Comparison of ENCODE assay signal across 8 mouse cellular contexts in the genomic region with DNA sequence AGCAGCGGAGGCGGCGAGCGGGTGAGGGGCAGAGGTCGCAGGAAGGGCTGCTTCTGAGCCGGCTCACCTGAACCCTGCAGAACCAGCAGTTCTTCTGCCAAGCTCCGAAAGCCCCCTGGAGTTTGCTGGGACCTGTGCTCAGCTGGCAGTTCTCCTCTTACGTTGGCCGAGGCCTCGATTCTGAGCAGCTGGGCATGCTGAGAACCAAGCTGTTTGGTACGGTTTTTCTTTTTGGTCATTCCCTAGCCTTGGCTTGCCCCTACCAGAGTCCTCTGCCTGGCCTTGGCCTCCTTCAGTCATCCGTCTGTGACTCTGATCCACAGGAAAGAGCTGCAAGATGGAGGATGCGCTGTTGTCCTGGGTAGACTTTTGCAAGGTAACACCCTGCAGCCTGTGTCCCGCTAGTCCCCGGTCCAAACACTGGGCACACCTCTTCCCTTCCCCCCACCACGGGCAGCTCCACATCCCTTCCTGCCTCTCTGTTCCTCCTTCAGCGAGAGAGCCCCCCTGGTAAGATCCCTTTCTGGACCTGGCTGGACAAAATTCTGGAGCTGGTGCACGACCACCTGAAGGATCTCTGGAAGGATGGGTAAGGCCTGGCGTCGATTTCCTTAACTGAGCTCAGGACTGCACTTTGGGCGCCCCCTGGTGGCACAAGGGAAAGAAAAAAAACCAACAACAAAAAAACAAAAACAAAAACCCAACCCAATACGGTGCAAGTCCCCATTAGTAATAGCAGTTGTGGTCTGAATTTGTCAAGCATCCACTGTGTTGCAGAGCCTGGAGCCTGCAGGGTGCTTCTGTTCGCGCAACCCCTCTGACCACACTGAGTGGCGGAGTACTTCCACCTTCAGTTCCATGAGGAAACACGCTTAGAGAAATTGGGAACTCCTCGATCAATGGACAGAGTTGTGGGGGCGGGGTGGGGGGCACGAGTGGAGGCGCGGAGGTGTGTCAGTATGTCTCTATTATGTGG. TPM values are rescaled to one million over a fixed set of nuclear protein-coding genes. Genes with fewer than 3 reads are reported as not detected.
DNase-seq lines count a peak whose midpoint lies in the region; ATAC-seq and TF ChIP-seq lines count a peak whose summit lies in the region.

No protein-coding gene starts in this region.

- intact Hi-C loops in heart, adult 2 months (cut with DNase I) = loop anchor here (1.0 to 10.0 kb wide), 2 partner anchors 71 to 149 kb away; no protein-coding TSS in a partner anchor

- DNase-seq in heart, adult 2 months = peak; percentile 57 to 76
- DNase-seq in adrenal gland, postnatal 10 days = peak; percentile 78
- peak; percentile 88 for DNase-seq in embryo, embryonic 10.5 days (ENCODE audit: low spot score)
- DNase-seq in heart, adult 8-10 months (ENCODE audit: low spot score) = peak; percentile 63
- peak; percentile 48 to 69 for DNase-seq in layer of hippocampus, postnatal 14 days (ENCODE audit: low spot score in 2 of 2)
- peak; percentile 80 for DNase-seq in lung, postnatal 36 days
- DNase-seq in right cerebral cortex, postnatal 36 days (ENCODE audit: low spot score in 2 of 2) = peak; percentile 30 to 38

- H3K27me3 ChIP-seq in heart, adult 2 months (ENCODE audit: control insufficient read depth, insufficient read depth, low read length) = no peaks in the 10 kb centered on the region
- H3K27me3 ChIP-seq in heart, embryonic 11.5 days (ENCODE audit: control insufficient read depth, insufficient read depth, low read length) = no peaks in the 10 kb centered on the region

- no peak overlapping the region for H3K4me3 ChIP-seq in heart, adult 2 months
- no peak overlapping the region for H3K4me3 ChIP-seq in heart, embryonic 11.5 days (ENCODE audit: low read depth, low read length)

- peak; percentile 86 for TF ChIP-seq CTCF in heart, adult 2 months (IDR thresholded peaks at IDR 0.05)

- no peak overlapping the region for H3K27ac ChIP-seq in heart, adult 2 months
- no peak overlapping the region for H3K27ac ChIP-seq in heart, embryonic 11.5 days (ENCODE audit: low read depth, low read length)

- ATAC-seq in heart, embryonic 11.5 days (replicated peaks; ENCODE audit: insufficient number of reproducible peaks, low FRiP score, low TSS enrichment) = no peak

- no peaks in the 10 kb centered on the region for H3K9me3 ChIP-seq in heart, embryonic 11.5 days (replicated peaks; ENCODE audit: control insufficient read depth, low read length)

- TF ChIP-seq POLR2A in heart, adult 2 months (IDR thresholded peaks at IDR 0.05; ENCODE audit: insufficient read depth, low read depth, low read length) = no peak

- no peak overlapping the region for H3K4me2 ChIP-seq in heart, embryonic 11.5 days

- WGBS in heart, adult 2 months = 62% methylated on average over 31 of the region's 31 CpGs
- 62% methylated on average over 31 of the region's 31 CpGs for WGBS in heart, embryonic 11.5 days (ENCODE audit: insufficient replicate concordance)

- no peak overlapping the region for H3K9ac ChIP-seq in heart, adult 2 months (ENCODE audit: low read depth, low read length)
- no peak overlapping the region for H3K9ac ChIP-seq in heart, embryonic 11.5 days (ENCODE audit: low read depth, low read length)

- 0 out of 2 replicates have a peak, but pooled peaks have one; percentile 32 for TF ChIP-seq EP300 in heart, adult 2 months (IDR thresholded peaks at IDR 0.05; ENCODE audit: insufficient read depth, low read depth, low read length)

- H3K36me3 ChIP-seq in heart, adult 2 months (ENCODE audit: control insufficient read depth, insufficient read depth, low read length) = no peaks in the 10 kb centered on the region
- H3K36me3 ChIP-seq in heart, embryonic 11.5 days (ENCODE audit: control insufficient read depth, insufficient read depth, low read length) = peaks cover 17% of the 10 kb centered on the region

- no peaks in the 10 kb centered on the region for H3K79me2 ChIP-seq in heart, adult 2 months (replicated peaks; ENCODE audit: control insufficient read depth, insufficient read depth, low read length)

- H3K4me1 ChIP-seq in heart, adult 2 months (ENCODE audit: control insufficient read depth, insufficient read depth, low read length) = no peaks in the 10 kb centered on the region
- no peaks in the 10 kb centered on the region for H3K4me1 ChIP-seq in heart, embryonic 11.5 days (ENCODE audit: control insufficient read depth, insufficient read depth, low read length)

RNA-seq across cellular contexts. Expression of gene Stat2, which starts 13.5 kb away (rescaled TPM):
- total RNA-seq in heart, adult 2 months (2021) = 10 to 100 TPM in 1 of 2 experiments, 1 to 10 TPM in 1; 7.3 to 12.2 TPM
- polyA plus RNA-seq in heart, adult 2 months (2012; rRNA removed) = 11.0 and 17.5 TPM in 2 replicates
- 8.6 and 11.0 TPM in 2 replicates for polyA plus RNA-seq in heart, embryonic 11.5 days (2014; fragmentation: Nextera tagmentation; extraction: Ambion mirVana)
- total RNA-seq in adrenal gland, postnatal 10 days (2021) = 10 to 100 TPM; 17.4 to 27.5 TPM
- 1 to 10 TPM; 7.1 to 9.5 (median 8.6) TPM for total RNA-seq in heart, adult 8-10 months (2022)
- total RNA-seq in layer of hippocampus, postnatal 14 days (2021) = 10 to 100 TPM; 29.2 to 30.3 TPM

RNA-seq across cellular contexts. Expression of gene Il23a, which starts 14.7 kb away (rescaled TPM):
- total RNA-seq in heart, adult 2 months (2021) = under 1 TPM in 1 of 2 experiments, not detected in 1; 0.16 TPM
- 0.12 TPM in 1 of 2 replicates, not detected in the other for polyA plus RNA-seq in heart, adult 2 months (2012; rRNA removed)
- polyA plus RNA-seq in heart, embryonic 11.5 days (2014; fragmentation: Nextera tagmentation; extraction: Ambion mirVana) = 0.86 and 0.89 TPM in 2 replicates
- total RNA-seq in adrenal gland, postnatal 10 days (2021) = under 1 TPM in 1 of 2 experiments, not detected in 1; 0.27 TPM
- total RNA-seq in heart, adult 8-10 months (2022) = under 1 TPM in 1 of 4 experiments, not detected in 3; 0.38 TPM
- total RNA-seq in layer of hippocampus, postnatal 14 days (2021) = 1 to 10 TPM; 2.4 to 3.2 TPM

RNA-seq across cellular contexts. Expression of gene Apof, which starts 15.4 kb away (rescaled TPM):
- not detected for total RNA-seq in heart, adult 2 months (2021)
- 0.18 TPM in 1 of 2 replicates, not detected in the other for polyA plus RNA-seq in heart, adult 2 months (2012; rRNA removed)
- polyA plus RNA-seq in heart, embryonic 11.5 days (2014; fragmentation: Nextera tagmentation; extraction: Ambion mirVana) = 0.49 TPM in 1 of 2 replicates, not detected in the other
- total RNA-seq in adrenal gland, postnatal 10 days (2021) = 100 to 1,000 TPM in 1 of 2 experiments, 10 to 100 TPM in 1; 78.0 to 183 TPM
- not detected for total RNA-seq in heart, adult 8-10 months (2022)
- not detected for total RNA-seq in layer of hippocampus, postnatal 14 days (2021)

RNA-seq across cellular contexts. Expression of gene Pan2, which starts 19.2 kb away (rescaled TPM):
- 1 to 10 TPM; 6.5 to 6.9 TPM for total RNA-seq in heart, adult 2 months (2021)
- polyA plus RNA-seq in heart, adult 2 months (2012; rRNA removed) = 15.2 and 19.8 TPM in 2 replicates
- 25.9 and 27.7 TPM in 2 replicates for polyA plus RNA-seq in heart, embryonic 11.5 days (2014; fragmentation: Nextera tagmentation; extraction: Ambion mirVana)
- 10 to 100 TPM; 24.0 to 32.8 TPM for total RNA-seq in adrenal gland, postnatal 10 days (2021)
- 1 to 10 TPM; 6.1 to 7.1 (median 6.5) TPM for total RNA-seq in heart, adult 8-10 months (2022)
- 10 to 100 TPM; 15.1 to 15.4 TPM for total RNA-seq in layer of hippocampus, postnatal 14 days (2021)

RNA-seq across cellular contexts. Expression of gene Apon, which starts 30.0 kb away (rescaled TPM):
- not detected for total RNA-seq in heart, adult 2 months (2021)
- polyA plus RNA-seq in heart, adult 2 months (2012; rRNA removed) = 0.18 TPM in 1 of 2 replicates, not detected in the other
- 0.24 TPM in 1 of 2 replicates, not detected in the other for polyA plus RNA-seq in heart, embryonic 11.5 days (2014; fragmentation: Nextera tagmentation; extraction: Ambion mirVana)
- 10 to 100 TPM in 1 of 2 experiments, 1 to 10 TPM in 1; 7.4 to 17.5 TPM for total RNA-seq in adrenal gland, postnatal 10 days (2021)
- not detected for total RNA-seq in heart, adult 8-10 months (2022)
- not detected for total RNA-seq in layer of hippocampus, postnatal 14 days (2021)

Comparison
In these comparisons a context has a peak if more than half of its experiments do, and no peak if none do; other contexts are left out.
1. DNase-seq: peak in every context shown above with its lines; median percentile 88 in embryo, embryonic 10.5 days; 80 in lung, postnatal 36 days; 78 in adrenal gland, postnatal 10 days; 66 in heart, adult 2 months; 63 in heart, adult 8-10 months; 58 in layer of hippocampus, postnatal 14 days; 34 in right cerebral cortex, postnatal 36 days.
2. RNA of gene Apof, which starts 15.4 kb away (total RNA-seq): 78.0 to 183 TPM in adrenal gland, postnatal 10 days; not detected in heart, adult 8-10 months, not detected in layer of hippocampus, postnatal 14 days and not detected in heart, adult 2 months; every median in the first group is over 10 times any median in the second.